Mouse (Mus musculus) layer of hippocampus, postnatal 25 days (tissue): ENCODE measurements at regions not wholly inside any gene's neighbourhood (a gene's known extent, or its start where the extent isn't known, plus 50 kb on each side); places are given as distances from the start of the nearest gene placed in this dataset.
A peak's percentile ranks its signal among the peaks of the same experiment; 100 is the strongest.

Experiments
- DNase-seq, 2 experiments: peaks; one replicate each; pipeline ENCODE4 v3.0.0; 2022; ENCODE audit warnings: mixed read lengths in 2 of 2, low spot score in 1 of 2; ENCODE audit errors: extremely low spot score in 1 of 2

DNA sequence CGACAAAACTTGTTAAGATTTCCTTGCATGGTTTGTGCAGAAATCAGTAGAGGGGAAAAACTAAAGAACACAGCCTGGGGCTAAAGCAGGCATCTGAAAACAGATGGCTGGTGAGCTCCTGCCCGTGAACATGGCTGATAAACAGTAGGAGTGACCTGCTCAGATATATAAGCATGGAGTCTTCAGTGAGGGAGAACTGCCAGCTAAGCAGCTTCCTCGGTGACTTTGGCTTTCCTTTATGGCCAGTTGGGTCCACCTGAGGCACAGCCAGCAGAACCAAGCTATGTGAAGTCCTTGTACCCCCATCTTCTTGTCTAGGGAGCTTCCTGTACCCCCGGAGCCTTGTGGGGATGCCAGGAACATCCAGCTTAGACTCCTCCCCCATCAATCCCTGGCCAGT lies 139.8 kb upstream of the Gm10295 start:
- DNase-seq = no peak

DNA sequence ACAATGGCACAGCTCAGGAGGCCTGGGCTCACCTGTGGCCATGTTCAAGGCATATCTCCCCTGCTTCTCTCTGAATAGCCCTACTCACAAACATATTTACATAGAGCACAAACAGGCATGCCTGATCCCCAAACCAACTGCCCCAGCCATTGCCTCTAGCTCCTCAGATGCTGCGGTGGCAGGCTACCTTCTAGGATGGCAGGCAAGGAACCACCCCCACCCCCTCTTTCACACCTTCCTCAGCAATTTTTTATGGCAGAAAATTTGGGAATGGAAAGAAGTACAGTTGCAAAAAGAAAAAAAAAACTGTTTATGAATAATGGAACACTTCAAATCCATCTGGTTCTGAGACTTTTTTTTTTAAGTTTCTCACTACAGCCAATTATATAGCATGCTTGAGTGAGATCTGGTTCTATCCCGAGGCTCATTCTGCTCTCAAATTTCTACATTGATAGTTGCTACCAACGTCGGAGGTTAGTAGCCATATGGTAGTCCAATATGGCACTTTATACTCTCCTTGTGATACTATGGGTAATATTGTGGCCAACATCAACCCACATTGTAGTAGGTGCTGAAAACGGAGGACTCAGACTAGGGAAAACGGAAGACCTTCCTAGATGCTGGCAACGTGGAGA lies 136.8 kb upstream of the Gm10295 start:
- no peak for DNase-seq

DNA sequence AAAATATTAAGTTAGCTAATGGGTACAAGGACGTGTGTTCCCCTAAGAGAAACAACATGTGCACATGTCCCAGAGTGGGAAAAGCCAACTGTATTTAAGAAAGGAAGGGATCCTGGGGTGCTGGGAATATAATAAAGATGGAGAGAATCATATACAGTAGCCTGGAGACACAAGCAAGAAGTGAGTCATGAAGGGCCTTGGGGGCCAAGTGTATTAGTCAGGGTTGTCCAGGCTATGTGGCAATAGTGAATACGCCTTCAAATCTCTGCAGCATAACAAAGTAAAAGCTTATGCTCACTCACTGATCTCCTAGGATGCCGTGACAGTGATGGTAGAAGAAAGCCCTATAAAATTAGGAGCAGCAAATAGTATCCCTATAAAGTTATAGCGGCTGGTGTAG lies 124.1 kb upstream of the Gm10295 start:
- no peak for DNase-seq

DNA sequence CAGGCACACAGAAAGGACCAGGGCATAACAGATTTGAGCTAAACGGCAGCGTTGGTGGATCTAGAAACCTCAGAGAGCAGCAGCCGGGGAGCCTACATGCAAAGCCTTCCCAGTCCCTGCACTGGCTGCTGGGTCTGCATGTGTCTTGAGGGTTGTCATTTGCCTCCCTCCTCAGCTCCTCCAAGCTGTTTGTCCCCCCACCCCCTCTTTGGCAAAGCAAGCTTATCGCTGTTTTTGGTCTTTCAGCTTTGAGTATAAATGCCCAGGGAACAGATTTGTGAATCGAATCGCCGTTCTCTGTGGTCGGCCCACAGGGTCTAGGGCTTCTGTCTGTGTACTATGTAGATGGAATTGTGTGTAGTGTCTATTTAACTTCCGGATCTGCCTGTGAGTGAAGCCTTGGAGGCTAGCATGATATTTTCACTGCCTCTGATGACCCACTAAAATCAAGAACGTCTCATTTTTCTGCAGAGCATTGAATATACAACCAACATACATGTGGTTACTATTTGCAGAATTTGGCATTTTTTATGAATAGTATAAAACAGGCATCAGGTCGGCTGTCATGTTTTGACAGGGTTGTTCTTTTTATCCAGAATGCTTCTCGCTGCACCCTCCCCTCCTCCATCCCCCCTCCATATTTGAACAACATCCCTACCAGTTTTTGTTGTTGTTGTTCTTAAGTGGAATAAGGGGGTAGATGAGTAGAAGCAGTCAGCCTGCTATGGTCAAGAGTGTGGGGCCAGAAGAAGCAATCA lies 121.3 kb upstream of the Gm10295 start:
- DNase-seq = peak; percentile 8 to 20

DNA sequence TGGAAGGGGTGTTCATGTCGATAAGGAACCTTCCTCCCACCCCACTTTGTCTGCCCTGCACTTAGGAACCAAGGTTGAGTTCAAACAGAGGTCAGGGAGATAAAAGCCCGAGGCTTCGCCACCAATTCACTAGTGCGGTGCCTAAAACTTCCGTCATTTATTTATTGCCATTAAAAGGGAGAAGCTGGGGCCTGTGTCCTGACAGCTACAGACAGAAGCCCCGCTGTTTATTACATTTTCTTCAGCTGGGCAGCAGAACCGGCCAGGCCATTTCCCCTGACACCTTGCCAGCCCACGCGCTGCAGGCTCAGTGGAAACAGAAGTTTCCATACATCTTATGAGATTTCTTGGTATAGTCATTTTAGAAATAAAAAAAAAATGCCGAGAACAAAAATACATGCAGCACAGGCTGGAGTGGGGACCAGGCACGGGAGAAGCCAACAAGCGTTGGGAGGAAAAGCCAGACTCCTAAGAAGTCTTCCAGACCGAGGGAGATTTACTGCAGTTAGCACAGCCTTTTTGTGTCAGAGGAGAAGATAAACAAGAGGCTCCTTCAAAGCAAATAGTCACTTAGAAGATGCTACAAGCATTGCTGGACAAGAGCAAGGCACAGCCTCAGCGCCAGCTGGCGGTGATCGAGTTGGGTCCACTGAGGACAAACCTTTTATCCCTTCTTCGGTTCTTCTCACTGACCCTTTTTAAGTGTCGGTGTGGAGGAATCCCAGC lies 120.5 kb upstream of the Gm10295 start:
- peak in 1 of 2 experiments; percentile 6 for DNase-seq

DNA sequence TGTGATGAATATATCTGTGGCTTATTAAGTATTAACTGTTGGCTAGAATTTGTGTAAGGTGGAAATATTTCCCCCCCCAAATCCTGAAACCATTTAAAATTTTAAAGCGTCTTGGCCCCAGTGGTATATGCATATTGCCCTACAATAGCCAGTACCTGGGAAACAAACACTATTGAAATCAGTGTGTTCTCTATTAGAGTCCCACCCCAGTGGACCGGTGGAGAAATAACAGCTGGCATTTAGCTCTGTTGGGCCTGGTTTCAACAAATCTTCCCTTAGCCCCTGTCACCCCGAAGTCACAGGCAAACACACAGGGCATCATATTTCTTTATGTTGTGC lies 120.0 kb upstream of the Gm10295 start:
- DNase-seq = no peak

DNA sequence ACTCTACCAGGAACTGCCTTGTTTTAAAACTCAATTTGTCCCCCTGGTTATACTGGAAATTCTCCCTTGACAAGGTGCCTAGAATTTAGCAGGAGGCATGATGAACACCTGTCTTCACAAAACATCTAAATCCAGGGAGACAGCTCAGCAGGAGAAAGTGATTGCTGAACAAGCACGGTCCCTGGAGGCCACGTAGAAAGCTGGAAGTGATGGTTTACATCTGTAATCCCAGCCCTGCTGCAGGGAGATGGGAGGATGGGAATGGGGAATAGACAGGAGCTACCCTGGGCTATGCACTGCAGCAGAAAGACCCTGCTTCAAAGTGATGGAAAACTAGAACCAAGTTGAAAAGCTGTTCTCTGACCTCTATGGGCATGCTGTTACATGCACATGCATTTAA lies 119.1 kb upstream of the Gm10295 start:
- no peak for DNase-seq

DNA sequence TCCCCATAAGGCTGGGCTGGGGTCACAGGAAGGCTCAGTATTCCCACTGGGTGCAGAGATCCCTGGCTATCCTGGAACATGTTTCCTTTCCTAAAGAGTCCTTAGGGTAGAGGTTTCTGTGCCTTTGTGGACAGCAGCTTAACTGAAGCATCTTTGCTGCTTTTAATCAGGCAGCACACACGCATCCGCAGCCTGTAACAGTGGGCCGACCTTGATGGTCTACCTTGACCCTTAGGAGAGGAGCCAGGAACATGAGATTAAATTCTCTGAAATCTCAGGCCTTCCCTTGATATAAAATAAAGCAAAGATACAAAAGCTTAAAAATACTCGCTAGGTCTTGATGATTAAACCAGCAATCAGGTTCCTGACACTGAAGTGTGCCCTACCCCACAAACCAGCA lies 118.7 kb upstream of the Gm10295 start:
- no peak for DNase-seq

DNA sequence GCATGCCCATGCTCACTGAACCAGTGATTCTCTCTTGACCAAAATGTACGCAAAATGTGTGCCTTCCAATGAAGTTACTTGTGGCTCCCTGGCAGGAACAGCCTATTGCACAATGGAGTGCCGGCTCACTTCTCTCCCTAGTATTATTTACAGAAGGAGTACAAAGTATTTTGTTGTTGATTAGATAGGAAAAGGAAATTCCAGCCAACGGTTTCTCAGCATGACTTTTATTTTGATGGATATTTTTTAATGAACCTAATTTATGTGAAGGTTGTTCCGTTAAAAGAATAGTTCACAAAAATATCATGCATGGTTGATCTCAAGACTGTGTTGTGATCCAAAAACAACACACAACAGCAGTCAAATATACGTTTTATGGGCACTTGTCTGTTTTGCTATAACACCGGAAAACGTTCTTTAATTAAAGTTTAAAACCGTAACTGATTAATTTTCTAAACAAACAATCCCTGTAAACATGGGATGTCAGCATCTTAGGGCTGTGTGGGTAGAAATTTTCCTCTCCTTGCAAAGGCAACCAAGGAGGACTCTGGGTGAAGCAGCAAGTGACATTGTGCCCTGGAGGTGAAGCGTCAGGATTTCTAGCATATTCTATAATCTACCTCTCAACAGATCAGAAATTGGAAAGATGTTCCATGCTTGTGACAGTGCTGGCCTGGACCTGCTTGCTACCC lies 116.3 kb upstream of the Gm10295 start:
- DNase-seq = no peak

DNA sequence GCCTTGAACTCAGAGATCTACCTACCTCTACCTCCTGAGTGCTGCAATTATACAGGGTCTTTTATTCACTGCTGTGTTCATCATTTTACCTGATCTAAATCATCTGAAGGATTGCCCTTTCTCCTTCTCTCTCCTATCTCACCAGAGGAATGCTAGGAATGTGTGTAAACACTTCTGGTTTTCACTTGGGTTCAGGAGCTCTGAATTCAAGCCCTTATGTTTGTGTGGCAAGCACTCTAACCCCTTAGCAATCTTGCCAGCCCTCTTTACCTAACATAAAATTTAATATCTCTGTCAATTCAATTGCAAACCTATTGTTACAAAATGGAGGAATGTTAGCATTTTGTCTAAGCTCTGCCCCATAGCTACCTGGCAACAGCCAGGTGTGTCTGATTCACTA lies 112.8 kb upstream of the Gm10295 start:
- DNase-seq = no peak

DNA sequence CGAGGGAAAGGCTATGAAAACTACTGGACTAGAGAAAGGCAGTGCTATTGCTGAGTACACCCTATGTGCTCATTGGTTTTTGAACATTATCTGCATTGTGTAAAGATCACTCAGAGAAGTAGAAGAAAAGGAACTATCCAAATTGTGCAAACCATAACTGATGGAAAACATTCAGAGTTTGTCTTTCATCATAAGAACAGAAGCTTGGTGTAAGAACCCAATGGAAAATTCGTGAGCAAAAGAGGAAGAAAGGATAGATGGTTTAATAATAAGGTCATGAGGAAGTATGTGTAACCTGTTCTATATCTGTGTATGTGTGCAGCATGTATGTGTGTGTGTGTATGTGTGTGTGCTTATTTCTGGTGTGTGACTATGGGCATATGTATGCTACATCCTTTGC lies 112.3 kb upstream of the Gm10295 start:
- DNase-seq = no peak

DNA sequence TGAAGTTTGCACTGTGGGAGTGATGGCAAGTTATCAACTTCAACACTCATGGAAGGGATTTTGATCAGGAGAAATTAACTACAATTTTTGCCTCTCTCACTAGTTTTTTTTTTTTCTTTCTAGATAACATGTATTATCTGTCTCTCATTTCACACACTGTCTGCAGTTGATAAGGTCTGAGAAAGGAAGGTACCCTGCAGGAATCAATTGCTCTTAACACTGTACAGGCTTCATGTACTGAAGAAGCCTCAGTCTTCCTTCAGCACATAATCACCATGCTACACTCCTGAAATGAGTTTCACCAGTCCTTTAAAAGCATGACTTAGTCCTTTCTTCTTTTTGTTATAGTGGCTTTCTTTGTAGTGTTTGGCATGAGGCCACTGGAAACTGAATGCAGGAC lies 108.5 kb upstream of the Gm10295 start:
- DNase-seq = no peak

DNA sequence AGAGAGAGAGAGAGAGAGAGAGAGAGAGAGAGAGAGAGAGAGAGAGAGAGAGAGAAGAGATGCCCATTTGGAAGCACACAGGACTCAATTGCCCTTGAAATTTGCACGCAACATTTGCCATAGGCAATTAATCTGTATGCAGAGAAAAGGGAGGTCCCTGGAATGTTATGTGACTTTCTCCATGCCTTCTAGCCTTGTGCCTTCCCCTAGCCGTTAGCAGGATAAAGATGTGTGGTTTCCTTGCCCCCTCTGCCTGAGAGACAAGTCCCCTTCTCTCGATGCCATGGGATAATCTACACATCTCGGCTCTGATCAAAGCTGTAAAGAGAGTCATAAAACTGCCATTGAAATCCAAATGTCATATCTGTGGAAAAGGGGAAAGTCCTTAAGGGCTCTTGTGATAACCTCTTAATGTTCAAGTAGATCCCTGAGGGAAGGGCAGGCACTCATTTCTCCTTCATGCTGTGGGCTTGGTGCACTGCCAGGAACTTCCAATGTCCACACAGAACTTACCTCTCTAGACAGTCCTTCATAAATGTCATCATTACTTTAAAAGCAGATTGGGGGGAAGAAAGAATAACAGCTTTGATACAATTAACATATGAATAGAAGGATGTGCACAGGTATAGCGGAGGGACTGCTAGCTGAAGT lies 106.9 kb upstream of the Gm10295 start:
- DNase-seq = no peak

DNA sequence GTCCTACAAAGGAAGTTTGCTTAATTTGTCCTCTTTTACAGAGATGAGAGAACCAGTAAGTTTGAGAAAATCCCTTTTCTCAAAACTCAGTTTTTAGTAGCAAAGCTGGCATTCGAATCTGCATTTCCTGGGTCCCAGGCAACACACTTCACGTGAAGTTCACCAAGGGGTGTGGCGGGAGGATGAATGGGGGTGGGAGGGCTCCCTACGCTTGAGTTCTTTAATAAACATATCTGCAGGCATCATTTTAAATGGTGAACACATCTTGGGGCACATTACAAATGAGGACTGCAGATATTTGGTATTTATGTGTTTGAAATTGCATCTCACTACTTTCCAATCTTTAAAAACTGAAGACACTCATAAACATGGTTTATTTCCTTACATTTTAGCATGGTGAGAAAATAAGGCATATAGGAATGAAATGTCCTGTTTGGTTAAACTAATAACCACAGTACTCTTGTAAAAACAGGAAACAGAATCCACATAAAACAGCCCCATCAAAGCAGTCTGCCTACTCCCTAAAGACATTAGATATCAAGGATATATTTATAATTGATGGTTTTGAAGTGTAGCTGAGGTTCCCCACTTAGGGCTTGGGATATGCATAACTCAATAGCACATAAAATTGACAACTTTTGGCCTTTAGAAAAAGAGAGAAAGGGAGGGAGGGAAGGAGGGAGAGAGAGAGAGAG lies 106.3 kb upstream of the Gm10295 start:
- no peak for DNase-seq

DNA sequence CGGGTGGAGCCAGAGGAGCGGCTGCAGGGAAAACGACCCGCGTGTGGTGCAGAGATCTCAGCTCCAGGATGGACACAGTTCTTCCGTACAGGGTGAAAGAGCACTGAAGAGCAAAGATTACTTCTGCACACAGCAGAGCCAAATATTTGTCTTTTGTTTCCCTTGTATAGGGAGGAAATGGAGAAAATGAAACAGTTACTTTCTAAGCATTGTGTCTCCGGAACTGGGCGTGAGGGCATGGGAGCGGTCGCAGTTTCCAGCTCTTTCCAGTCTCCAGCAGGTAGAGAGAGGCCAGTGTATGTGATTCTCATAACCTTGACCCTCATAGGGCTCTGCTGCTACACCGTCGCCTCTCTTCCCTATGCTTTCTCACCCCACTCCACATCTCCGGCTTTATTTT lies 105.1 kb upstream of the Gm10295 start:
- DNase-seq = no peak

DNA sequence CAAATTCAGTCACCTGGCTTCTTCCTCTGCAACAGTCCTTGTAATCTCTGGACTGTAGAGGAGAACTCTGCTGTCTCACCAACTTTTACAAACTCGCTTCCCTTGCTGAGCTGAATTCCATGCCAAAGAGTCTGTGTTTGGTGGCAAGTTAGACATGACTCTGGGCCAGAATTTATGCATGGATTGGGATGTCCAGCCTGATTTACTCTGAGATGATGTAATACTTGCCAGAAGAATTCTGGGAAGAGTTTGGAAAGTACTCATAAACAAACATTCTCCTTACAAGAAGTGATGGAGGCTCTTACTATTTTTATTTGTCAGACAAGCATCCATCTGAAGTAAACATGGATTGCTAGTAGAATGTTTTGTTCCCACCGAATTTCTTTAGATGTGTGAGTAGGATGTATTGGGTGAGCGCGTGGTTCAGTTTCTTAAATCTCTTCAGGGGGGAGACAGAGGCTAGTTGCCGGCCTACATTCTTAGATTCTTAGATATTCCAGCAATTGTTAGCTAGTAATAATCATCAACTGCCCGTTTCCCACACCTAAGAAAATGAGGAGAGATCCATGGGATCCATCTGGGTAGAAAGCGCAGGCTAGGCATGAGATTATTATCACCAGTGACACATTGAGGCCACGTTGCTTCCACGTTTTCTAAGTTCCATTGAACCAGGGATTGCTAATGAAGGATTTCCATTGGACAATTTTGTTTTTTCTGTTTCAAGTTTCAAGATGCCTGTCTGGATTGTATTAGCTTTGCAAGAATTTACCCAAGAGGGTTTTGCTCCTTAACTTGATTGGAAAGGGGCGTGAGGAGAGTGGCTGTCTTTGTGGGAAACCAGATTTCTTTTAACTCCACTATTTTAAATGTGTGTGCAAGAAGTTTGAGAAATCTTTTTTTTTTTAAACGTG lies 89.3 kb upstream of the Gm10295 start:
- DNase-seq = no peak

DNA sequence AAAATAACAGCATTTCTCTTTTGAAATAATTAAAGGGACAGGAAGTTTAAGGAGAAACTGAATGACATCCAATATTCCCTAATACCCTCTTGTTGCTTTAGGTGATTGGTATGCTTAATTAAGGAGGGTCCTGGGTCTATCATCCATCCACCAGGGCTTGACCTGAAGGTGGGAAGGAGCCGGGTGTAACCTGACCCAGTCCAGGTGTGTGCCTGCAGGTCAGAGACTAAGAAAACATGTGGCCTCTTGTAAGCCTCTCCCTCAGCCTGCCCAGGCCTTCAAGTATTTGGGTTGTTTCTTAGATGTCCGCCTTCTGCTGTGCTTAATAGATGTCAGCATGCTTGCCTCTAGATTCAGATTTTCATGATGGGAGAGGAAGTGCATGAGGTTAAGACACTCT lies 74.7 kb upstream of the Gm10295 start:
- DNase-seq = no peak

DNA sequence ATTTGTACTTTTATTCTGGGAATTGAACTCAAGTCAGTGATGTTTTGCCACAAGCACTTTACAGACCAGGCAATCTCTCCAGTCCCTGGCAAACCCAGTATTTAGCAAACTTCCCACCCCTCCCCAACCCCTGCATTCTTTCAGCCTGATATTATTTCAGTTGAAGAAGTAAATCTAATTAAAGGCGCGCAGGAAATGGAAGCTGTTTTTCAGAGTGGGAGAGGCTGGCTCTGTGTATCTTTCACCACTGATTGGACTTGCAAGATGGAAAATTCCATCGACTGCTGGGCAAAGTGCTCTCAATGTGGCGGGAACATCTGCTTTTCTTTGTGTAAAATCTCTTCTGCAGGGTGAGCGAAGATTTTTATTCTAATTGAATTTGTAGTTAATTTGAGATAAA lies 68.0 kb upstream of the Gm10295 start:
- DNase-seq = no peak

DNA sequence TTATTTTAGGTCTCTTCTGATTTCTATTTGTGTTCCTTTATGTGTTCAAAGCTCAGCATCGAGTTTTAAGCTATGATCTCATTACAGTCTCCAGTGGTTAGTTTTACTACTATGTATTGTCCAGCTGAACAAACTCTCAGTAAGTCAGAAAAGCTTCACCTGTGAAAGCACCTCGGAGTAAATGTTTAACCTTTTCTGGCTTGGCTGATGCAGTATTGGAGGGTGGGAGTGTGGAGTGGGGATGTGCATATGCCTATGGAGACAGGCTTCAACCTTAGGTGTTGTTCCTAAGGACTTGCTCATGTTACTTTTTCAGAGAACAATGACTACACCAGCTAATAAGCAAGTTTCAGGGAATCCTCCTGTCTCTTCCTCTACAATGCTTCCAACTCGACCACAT lies 67.6 kb upstream of the Gm10295 start:
- DNase-seq = no peak
